Mouse (Mus musculus) intestine, embryonic 14.5 days (tissue): ENCODE measurements at regions not wholly inside any gene's neighbourhood (a gene's known extent, or its start where the extent isn't known, plus 50 kb on each side); places are given as distances from the start of the nearest gene placed in this dataset.

ENCODE experiments used
- ATAC-seq: fragments of 200-750 bp; cut with Nextera tagmentation; replicated peaks from 2 replicates; pipeline ENCODE4 v1.8.0; 2017; ENCODE audit warnings: low read depth, moderate number of reproducible peaks, moderate TSS enrichment, moderate library complexity; ENCODE audit not compliant: low FRiP score, low TSS enrichment
- DNase-seq: peaks from one replicate; pipeline ENCODE4 v3.0.0-alpha.2; 2018; ENCODE audit warnings: low spot score
- H3K27ac ChIP-seq: fragments of 300-500 bp; sonication (generic); 2 replicates; pipeline ENCODE4 v1.5.1; 2014; ENCODE audit warnings: low read depth, mild to moderate bottlenecking, control low read depth
- H3K27me3 ChIP-seq: fragments of 300-500 bp; sonication (generic); replicated peaks from 2 replicates; pipeline ENCODE4 v1.6.1; 2014; ENCODE audit warnings: low read length, control low read depth; ENCODE audit not compliant: control insufficient read depth, insufficient read depth
- H3K36me3 ChIP-seq: fragments of 300-500 bp; sonication (generic); 2 replicates; pipeline ENCODE4 v1.6.1; 2014; ENCODE audit warnings: low read length, control low read depth; ENCODE audit not compliant: control insufficient read depth, insufficient read depth
- H3K4me1 ChIP-seq: fragments of 300-500 bp; sonication (generic); replicated peaks from 2 replicates; pipeline ENCODE4 v1.6.1; 2014; ENCODE audit warnings: low read length, control low read depth, mixed read lengths; ENCODE audit not compliant: control insufficient read depth, insufficient read depth
- H3K4me2 ChIP-seq: fragments of 300-500 bp; sonication (generic); 2 replicates; pipeline ENCODE4 v1.6.1; 2014; ENCODE audit warnings: low read length
- H3K4me3 ChIP-seq: fragments of 300-500 bp; sonication (generic); 2 replicates; pipeline ENCODE4 v1.5.1; 2014; ENCODE audit warnings: low read depth, low read length, control low read depth, mixed read lengths
- H3K9ac ChIP-seq: fragments of 300-500 bp; sonication (generic); 2 replicates; pipeline ENCODE4 v1.6.1; 2014; ENCODE audit warnings: mild to moderate bottlenecking, low read length
- H3K9me3 ChIP-seq: fragments of 300-500 bp; sonication (generic); 2 replicates; pipeline ENCODE4 v1.6.1; 2016; ENCODE audit warnings: low read length, control low read depth; ENCODE audit not compliant: control insufficient read depth
- WGBS: fragments of 180-500 bp; shearing (Covaris S2); extraction: QIAGEN DNeasy Blood & Tissue Kit; methylation state at CpG from one replicate; pipeline ENCODE4 v1.1.7; 2014; 5-methylcytosine and 5-hydroxymethylcytosine counted together

DNA sequence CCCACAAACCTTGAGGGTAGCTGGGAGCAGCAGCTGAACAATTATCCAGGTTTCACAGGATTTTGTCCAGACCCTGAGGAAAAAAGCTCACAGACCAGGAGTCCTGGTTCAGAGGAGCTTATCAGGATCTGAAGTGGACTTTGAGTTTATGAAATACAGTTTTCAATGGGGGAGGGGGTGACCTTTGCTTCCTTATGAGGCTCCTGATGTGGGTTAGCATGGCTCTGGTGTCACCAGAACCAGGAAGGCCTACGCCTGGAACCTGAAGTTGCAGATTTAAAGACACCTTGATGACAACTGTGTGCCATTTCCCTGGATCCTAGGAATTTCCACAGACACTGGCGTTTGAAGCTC is 364.7 kb downstream of the Btg1 start:
- Histone ChIP-seq H3K4me2 (no peak overlapping the region), H3K4me1 (no peaks in the 10 kb centered on the region), H3K9ac (no peak overlapping the region), H3K27me3 (no peaks in the 10 kb centered on the region), H3K36me3 (no peaks in the 10 kb centered on the region), H3K4me3 (no peak overlapping the region), H3K9me3 (no peaks in the 10 kb centered on the region), H3K27ac (0 out of 2 replicates have a peak overlapping the region, but pooled peaks have one; percentile 16)
- 60% methylated on average over 2 of the region's 2 CpGs for WGBS
- ATAC-seq (peak; percentile 47; the same call in 1 of the 2 replicates), DNase-seq (no peak)

- H3K27me3 ChIP-seq: no peaks in the 10 kb centered on the region
- H3K4me1 ChIP-seq: no peaks in the 10 kb centered on the region
- no peaks in the 10 kb centered on the region for H3K36me3 ChIP-seq
- H3K4me2 ChIP-seq: no peak overlapping the region
- DNase-seq (no peak), ATAC-seq (no peak)
- no peak overlapping the region for H3K4me3 ChIP-seq
- no peak overlapping the region for H3K27ac ChIP-seq
- H3K9me3 ChIP-seq: no peaks in the 10 kb centered on the region
- H3K9ac ChIP-seq: no peak overlapping the region
Measured at GRCm38 (mm10) chr10:97000871-97001270, 384.1 kb downstream of the Btg1 start.

DNA sequence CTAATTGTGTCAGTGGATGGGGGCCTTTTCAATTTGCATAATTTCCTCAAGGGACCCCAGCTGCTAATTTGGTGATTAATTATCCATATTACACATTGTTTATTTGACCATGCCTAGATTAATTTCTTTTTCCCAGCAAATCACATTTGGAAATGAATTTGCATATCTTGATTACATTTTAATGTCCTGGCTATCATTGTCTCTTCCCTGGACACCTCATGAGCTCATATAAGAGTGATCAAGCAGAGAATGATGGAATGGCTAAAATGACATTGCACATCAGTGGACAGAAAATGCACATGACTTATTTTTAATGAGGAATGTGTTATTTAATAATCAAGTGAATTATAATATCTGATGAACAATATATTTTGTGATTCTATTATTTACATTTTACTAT is 392.1 kb downstream of the Btg1 start:
- no peaks in the 10 kb centered on the region for H3K9me3 ChIP-seq
- no peak overlapping the region for H3K4me3 ChIP-seq
- DNase-seq (no peak), ATAC-seq (no peak)
- no peaks in the 10 kb centered on the region for H3K27me3 ChIP-seq
- no peaks in the 10 kb centered on the region for H3K4me1 ChIP-seq
- H3K9ac ChIP-seq: no peak overlapping the region
- H3K36me3 ChIP-seq: no peaks in the 10 kb centered on the region
- no peak overlapping the region for H3K27ac ChIP-seq
- H3K4me2 ChIP-seq: no peak overlapping the region

DNA sequence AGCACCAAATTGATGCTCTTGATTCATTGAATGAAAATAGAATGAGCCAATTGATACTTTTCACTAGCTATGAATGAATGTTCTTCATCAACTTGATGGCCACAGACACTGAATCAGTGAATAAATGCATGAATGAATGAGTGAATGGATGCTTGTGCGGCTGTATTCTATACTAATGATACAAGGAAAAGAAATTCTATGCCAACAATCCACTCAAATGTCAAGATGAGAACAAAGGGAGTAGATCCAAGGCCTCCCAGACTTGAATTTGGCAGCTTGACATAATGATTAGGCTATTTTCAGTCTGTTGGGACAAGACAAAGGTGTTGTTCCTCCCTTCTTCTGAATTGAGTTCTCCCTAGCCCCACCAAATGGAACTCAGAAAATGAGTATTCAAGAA is 393.1 kb downstream of the Btg1 start:
- H3K9ac ChIP-seq: no peak overlapping the region
- H3K4me1 ChIP-seq: no peaks in the 10 kb centered on the region
- no peaks in the 10 kb centered on the region for H3K27me3 ChIP-seq
- no peak overlapping the region for H3K4me3 ChIP-seq
- no peaks in the 10 kb centered on the region for H3K9me3 ChIP-seq
- DNase-seq (no peak), ATAC-seq (no peak)
- no peak overlapping the region for H3K4me2 ChIP-seq
- no peaks in the 10 kb centered on the region for H3K36me3 ChIP-seq
- WGBS: 85% methylated on average over 1 of the region's 1 CpGs
- no peak overlapping the region for H3K27ac ChIP-seq

GRCm38 (mm10) chr10:97018641-97019040 is 401.8 kb downstream of the Btg1 start:
- no peaks in the 10 kb centered on the region for H3K36me3 ChIP-seq
- DNase-seq (no peak), ATAC-seq (no peak)

GRCm38 (mm10) chr10:97028776-97029175 is 412.0 kb downstream of the Btg1 start:
- Histone ChIP-seq H3K9me3 (no peaks in the 10 kb centered on the region), H3K4me3 (no peak overlapping the region), H3K9ac (no peak overlapping the region), H3K36me3 (no peaks in the 10 kb centered on the region), H3K4me2 (no peak overlapping the region), H3K27me3 (no peaks in the 10 kb centered on the region), H3K4me1 (no peaks in the 10 kb centered on the region), H3K27ac (no peak overlapping the region)
- 88% methylated on average over 5 of the region's 5 CpGs for WGBS
- DNase-seq (no peak), ATAC-seq (no peak)

More at GRCm38 (mm10) chr10:97018641-97019040, 401.8 kb downstream of the Btg1 start:
- 64% methylated on average over 3 of the region's 3 CpGs for WGBS
- Histone ChIP-seq H3K27me3 (no peaks in the 10 kb centered on the region), H3K9me3 (no peaks in the 10 kb centered on the region), H3K9ac (no peak overlapping the region), H3K27ac (no peak overlapping the region), H3K4me2 (no peak overlapping the region), H3K4me1 (no peaks in the 10 kb centered on the region), H3K4me3 (no peak overlapping the region)

- Histone ChIP-seq H3K27me3 (no peaks in the 10 kb centered on the region), H3K4me1 (no peaks in the 10 kb centered on the region), H3K4me2 (no peak overlapping the region), H3K36me3 (no peaks in the 10 kb centered on the region), H3K9me3 (no peaks in the 10 kb centered on the region), H3K4me3 (no peak overlapping the region), H3K9ac (no peak overlapping the region), H3K27ac (no peak overlapping the region)
- no peak for ATAC-seq
- DNase-seq: no peak
- WGBS: 92% methylated on average over 2 of the region's 2 CpGs
Measured at GRCm38 (mm10) chr10:97030996-97031395, 414.2 kb downstream of the Btg1 start.

DNA sequence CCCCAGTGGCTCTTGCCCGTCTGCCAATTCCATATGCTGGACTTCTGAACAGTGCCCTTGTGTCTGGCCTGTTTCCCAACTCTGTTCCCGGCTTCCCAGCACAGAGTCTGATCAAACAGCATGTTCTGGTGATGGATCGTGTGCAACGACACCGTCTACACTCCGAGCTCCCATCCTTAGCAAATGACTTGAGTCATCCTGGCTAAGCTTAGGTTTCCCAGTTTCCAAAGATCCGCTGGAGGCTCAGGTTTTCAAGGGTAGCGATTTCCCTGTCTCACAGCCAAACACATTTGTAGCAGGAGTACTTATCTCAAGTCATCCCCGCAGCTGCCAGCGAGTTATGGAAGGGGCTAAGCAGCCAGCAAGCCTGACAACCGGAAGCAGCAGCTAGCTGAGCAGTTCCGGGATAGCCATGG is 418.6 kb downstream of the Btg1 start:
- no peak overlapping the region for H3K27ac ChIP-seq
- H3K4me1 ChIP-seq: no peaks in the 10 kb centered on the region
- H3K27me3 ChIP-seq: no peaks in the 10 kb centered on the region
- ATAC-seq (no peak), DNase-seq (no peak)
- no peaks in the 10 kb centered on the region for H3K36me3 ChIP-seq
- H3K4me3 ChIP-seq: no peak overlapping the region
- no peak overlapping the region for H3K4me2 ChIP-seq
- WGBS: 66% methylated on average over 12 of the region's 12 CpGs
- H3K9ac ChIP-seq: no peak overlapping the region
- H3K9me3 ChIP-seq: no peaks in the 10 kb centered on the region

DNA sequence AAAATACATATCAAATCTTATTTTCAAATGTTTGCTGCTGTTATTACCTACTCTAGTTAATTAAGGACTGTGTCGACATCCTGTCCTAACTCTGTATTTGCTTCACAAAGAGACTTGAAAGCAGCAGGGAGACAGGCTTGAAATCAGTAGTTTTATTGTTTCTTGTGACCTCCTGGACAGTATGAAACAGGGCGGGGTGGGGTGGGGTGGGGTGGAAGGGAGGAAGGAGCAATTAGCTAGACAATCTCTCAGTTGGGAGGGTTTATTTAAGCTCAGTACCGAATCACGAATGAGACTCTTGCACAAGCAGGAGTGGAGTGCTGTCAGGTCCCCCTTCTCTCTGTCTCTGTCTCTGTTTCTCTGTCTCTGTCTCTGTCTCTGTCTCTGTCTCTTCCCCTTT is 421.2 kb downstream of the Btg1 start:
- WGBS: 44% methylated on average over 4 of the region's 4 CpGs

More for the DNA sequence above, 421.2 kb downstream of the Btg1 start:
- no peaks in the 10 kb centered on the region for H3K9me3 ChIP-seq
- no peaks in the 10 kb centered on the region for H3K27me3 ChIP-seq
- no peak overlapping the region for H3K4me3 ChIP-seq
- no peak overlapping the region for H3K4me2 ChIP-seq
- DNase-seq (no peak), ATAC-seq (no peak)
- H3K36me3 ChIP-seq: no peaks in the 10 kb centered on the region
- no peak overlapping the region for H3K27ac ChIP-seq
- no peaks in the 10 kb centered on the region for H3K4me1 ChIP-seq
- H3K9ac ChIP-seq: no peak overlapping the region
